Mouse (Mus musculus) macrophage (primary cell): Measurements from ENCODE around the gene Svs3b. TPM values are rescaled to one million over a fixed set of nuclear protein-coding genes. Genes with fewer than 3 reads are reported as not detected.
"Not testable (repeated sequence)": the region's sequence is repeated elsewhere in the genome, so short reads cannot be mapped to it uniquely, and the experiment has no call there.

Experiments used
- H3K27ac ChIP-seq: fragments of 350-480 bp; formaldehyde crosslinking; 2 replicates; pipeline ENCODE4 v1.9.0; 2021
- H3K36me3 ChIP-seq: fragments of 350-480 bp; formaldehyde crosslinking; 2 replicates; pipeline ENCODE4 v1.9.0; 2021; ENCODE audit errors: inconsistent target
- H3K4me3 ChIP-seq: fragments of 350-480 bp; formaldehyde crosslinking; 2 replicates; pipeline ENCODE4 v1.9.0; 2021; ENCODE audit errors: inconsistent target
- H3K79me2 ChIP-seq: fragments of 350-480 bp; formaldehyde crosslinking; 2 replicates; pipeline ENCODE4 v1.9.0; 2021; ENCODE audit errors: inconsistent target
- WGBS: methylation state at CpG from one replicate; pipeline ENCODE4 v1.1.7; 2026; ENCODE audit warnings: inconsistent platforms; ENCODE audit not compliant: missing documents; 5-methylcytosine and 5-hydroxymethylcytosine counted together
- polyA plus RNA-seq: library from polyadenylated mRNA; stranded (reverse); fragments of 250-400 nt; gene quantifications from 3 replicates; pipeline ENCODE4 v1.2.4, GENCODE M21; 2018; ENCODE audit warnings: inconsistent platforms
- total RNA-seq, 78 experiments: library from RNA; depleted of rRNA; stranded (reverse); fragments of 250-400 nt; gene quantifications; 1 replicate in 9 of 78; 2 replicates in 24 of 78; 3 replicates in 43 of 78; 4 replicates in 2 of 78; pipeline ENCODE4 v1.2.4; 2018; ENCODE audit warnings: inconsistent platforms in 56 of 78

The Svs3b gene
- total RNA-seq (2018; cell fraction: chromatin; rRNA removed) = not detected
- total RNA-seq (2018; cell fraction: cytosol; rRNA removed) = not detected
- not detected for total RNA-seq (2018; cell fraction: nucleus; rRNA removed)
- not detected in 3 replicates for polyA plus RNA-seq

- WGBS = 100% methylated on average over 1 of the region's 1 CpGs
- not testable (repeated sequence) for H3K4me3 ChIP-seq, H3K36me3 ChIP-seq, H3K79me2 ChIP-seq, H3K27ac ChIP-seq
Measured at GRCm38 (mm10) chr2:164256540-164256939, at the start of gene Svs3b. Gene Svs3b, minus strand, starts transcription at chr2:164256640.

DNA sequence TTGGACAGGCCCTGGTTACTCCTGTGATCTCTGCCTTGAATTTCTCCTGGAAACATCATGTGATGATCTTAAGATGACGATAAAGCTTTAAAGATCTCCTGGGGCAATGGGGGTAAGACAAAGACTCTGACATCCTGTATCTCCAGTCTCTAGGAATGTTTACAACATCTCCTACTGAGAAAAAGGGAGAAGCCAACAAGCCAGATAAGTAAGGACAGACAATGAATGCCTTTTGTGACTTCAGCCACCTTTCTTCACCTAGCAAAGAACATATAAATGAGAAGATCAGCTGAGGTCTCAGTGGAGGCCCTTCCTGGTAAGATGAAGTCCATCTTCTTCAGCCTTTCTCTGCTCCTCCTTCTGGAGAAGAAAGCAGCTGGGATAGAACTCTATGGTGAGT is 32.5 kb upstream of the Svs3b start, which contains the start of gene Svs3a:
Svs3a (plus strand) TSS at position 301 of the 400 bp plus-strand sequence.
- H3K79me2 ChIP-seq, H3K36me3 ChIP-seq, H3K4me3 ChIP-seq, H3K27ac ChIP-seq: not testable (repeated sequence)
- WGBS = 100% methylated on average over 1 of the region's 1 CpGs

GRCm38 (mm10) chr2:164278359-164278758 is 21.9 kb upstream of the Svs3b start, which contains the start of gene Svs4:
Gene Svs4, minus strand, starts transcription at chr2:164278459.
- 89% methylated on average over 4 of the region's 4 CpGs for WGBS
- Histone ChIP-seq H3K79me2 (no peaks in the 10 kb centered on the region), H3K36me3 (no peaks in the 10 kb centered on the region), H3K27ac (no peak within 1 kb of the TSS), H3K4me3 (no peak within 1 kb of the TSS)

- Histone ChIP-seq H3K79me2 (no peaks in the 10 kb centered on the region), H3K27ac (no peak within 1 kb of the TSS), H3K36me3 (no peaks in the 10 kb centered on the region), H3K4me3 (no peak within 1 kb of the TSS)
- WGBS = 92% methylated on average over 3 of the region's 3 CpGs
Measured at GRCm38 (mm10) chr2:164238366-164238765, 18.1 kb downstream of the Svs3b start, which contains the start of gene Svs2. Gene Svs2, minus strand, starts transcription at chr2:164238466.

- H3K36me3 ChIP-seq = no peaks in the 10 kb centered on the region
- H3K79me2 ChIP-seq = no peaks in the 10 kb centered on the region
- no peak overlapping the region for H3K27ac ChIP-seq
- WGBS = 95% methylated on average over 8 of the region's 8 CpGs
- H3K4me3 ChIP-seq = no peak overlapping the region
Measured at GRCm38 (mm10) chr2:164232671-164233070, 23.8 kb downstream of the Svs3b start.

DNA sequence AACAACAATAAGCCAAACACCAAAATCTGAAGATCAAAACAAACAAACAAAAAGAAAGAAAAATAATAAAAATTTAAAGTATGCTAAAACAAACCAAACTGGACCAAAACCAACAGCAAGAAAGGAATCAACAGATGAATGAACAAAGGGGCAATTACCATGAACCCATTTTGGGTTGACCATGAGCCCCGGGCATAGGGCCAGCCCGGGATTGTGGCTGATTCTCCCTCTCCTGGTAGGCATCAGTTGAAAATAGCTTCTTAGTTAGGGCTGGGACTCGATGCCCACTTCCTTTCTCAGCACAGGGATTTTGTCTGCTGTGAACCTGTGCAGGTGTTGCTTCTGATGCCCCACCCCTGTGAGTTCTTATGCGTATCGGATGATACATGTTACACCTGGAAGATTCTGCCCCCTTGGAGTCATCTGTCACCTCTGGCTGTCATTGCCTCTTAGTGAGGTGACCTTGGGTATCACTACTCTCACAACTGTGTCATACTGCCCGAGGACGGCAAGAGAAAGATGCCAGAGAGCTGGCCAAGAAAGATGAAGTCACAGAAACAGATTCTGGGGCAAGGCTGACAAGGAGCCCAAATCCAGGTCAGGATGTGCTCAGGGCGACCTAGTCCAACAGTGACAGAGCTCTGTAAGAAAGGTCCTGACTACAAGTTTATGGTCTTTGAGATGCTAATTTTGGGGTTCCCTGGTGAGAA is 27.9 kb downstream of the Svs3b start:
- Histone ChIP-seq H3K27ac (no peak overlapping the region), H3K36me3 (no peaks in the 10 kb centered on the region), H3K4me3 (no peak overlapping the region), H3K79me2 (no peaks in the 10 kb centered on the region)
- WGBS = 82% methylated on average over 8 of the region's 8 CpGs

- no peaks in the 10 kb centered on the region for H3K79me2 ChIP-seq
- no peaks in the 10 kb centered on the region for H3K36me3 ChIP-seq
- WGBS = 62% methylated on average over 11 of the region's 11 CpGs
- no peak within 1 kb of the TSS for H3K27ac ChIP-seq
- no peak within 1 kb of the TSS for H3K4me3 ChIP-seq
Measured at GRCm38 (mm10) chr2:164221522-164221921, 34.9 kb downstream of the Svs3b start, which contains the start of gene Wfdc15b. Gene Wfdc15b, minus strand, starts transcription at chr2:164221660.

- WGBS = 91% methylated on average over 9 of the region's 9 CpGs
- no peaks in the 10 kb centered on the region for H3K36me3 ChIP-seq
Measured at GRCm38 (mm10) chr2:164219295-164219694, 37.1 kb downstream of the Svs3b start.

DNA sequence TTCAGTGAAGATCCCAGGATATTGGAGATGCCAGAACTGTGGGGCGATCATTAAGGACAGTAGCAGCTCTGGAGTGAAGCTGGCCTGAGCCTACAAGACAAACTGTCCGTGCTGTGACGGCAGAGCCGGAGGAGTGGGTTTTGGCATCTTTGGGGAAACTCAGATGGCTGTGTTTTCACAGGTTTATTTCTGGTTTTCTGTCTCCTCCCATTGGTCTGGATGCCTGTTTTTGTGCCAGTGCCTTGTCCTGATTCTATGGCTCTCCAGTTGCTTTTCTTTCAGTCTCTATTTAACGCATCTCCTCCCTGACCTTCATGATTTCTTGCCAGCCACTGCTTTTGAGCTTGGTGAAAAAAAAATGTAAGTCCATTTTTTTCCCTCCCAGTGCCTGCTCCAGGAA is 43.7 kb downstream of the Svs3b start:
- Histone ChIP-seq H3K79me2 (no peaks in the 10 kb centered on the region), H3K27ac (no peak overlapping the region), H3K36me3 (no peaks in the 10 kb centered on the region), H3K4me3 (no peak overlapping the region)
- 85% methylated on average over 5 of the region's 5 CpGs for WGBS

More at GRCm38 (mm10) chr2:164219295-164219694, 37.1 kb downstream of the Svs3b start:
- H3K79me2 ChIP-seq = no peaks in the 10 kb centered on the region
- H3K4me3 ChIP-seq = no peak overlapping the region
- no peak overlapping the region for H3K27ac ChIP-seq

DNA sequence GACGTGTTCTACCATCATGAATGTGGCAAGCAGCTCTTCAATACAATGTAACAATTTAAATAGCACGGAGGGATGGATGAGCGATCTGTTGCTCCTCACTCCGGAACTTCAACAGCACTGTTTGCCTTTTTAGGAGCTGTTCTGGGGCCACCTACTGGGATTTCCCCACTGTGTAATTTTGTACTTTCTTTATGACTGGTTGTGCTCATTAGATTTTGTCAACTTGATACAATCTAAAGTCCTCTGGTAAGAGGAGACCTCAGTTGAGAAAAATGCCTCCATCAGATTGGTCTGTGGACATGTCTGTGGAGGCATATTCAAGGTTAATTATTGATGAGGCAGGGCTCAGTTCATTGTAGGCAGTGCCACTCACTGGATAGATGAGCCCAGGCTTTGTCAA is 45.5 kb downstream of the Svs3b start:
- 96% methylated on average over 4 of the region's 4 CpGs for WGBS
- Histone ChIP-seq H3K79me2 (no peaks in the 10 kb centered on the region), H3K36me3 (no peaks in the 10 kb centered on the region), H3K27ac (no peak overlapping the region), H3K4me3 (no peak overlapping the region)

DNA sequence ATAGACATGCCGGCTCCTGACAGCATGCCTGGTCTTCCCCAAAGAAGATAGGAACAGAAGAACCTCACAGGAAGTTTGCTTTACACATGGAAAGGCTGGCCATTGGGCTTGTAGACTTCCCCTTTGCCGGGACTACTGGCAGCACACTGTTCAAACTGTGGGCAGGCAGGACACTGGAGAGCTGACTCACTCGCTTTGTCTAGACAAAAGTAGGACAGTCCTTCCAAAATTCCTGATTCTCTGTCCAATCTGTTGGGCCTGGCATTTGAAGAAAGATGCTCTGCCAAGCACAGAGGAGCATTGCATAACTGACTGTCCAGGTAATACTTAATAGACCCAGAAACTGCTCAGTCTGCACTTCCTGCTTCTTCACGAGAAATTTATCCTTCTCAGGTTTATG is 49.8 kb downstream of the Svs3b start:
- H3K27ac ChIP-seq = no peak overlapping the region
- H3K4me3 ChIP-seq = no peak overlapping the region
- no peaks in the 10 kb centered on the region for H3K36me3 ChIP-seq
- WGBS = 55% methylated on average over 4 of the region's 4 CpGs
- no peaks in the 10 kb centered on the region for H3K79me2 ChIP-seq

DNA sequence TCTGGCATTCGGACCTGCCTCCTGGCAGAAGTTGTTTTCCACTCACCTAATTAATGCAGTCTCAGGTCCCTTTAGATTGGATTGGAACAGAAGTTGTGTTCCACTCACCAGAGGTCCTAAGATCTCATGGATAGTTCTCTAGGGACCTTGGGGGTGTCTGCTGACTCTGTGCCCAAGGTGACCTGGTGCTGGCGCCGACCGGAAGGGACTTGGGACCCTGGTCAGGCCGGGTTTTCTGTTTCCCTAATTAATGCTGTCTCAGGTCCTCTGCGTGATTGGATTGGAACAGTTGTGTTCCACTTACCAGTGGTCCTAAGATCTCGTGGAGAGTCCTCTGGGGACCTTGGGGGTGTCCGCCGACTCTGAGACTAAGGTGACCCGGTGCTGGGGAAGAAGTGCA is 50.4 kb downstream of the Svs3b start:
- H3K79me2 ChIP-seq, H3K4me3 ChIP-seq, H3K27ac ChIP-seq, H3K36me3 ChIP-seq: not testable (repeated sequence)
- WGBS = 95% methylated on average over 10 of the region's 10 CpGs

Other genes with a start within 250 kb of the Svs3b start
- gene Pabpc1l, start 231.2 kb downstream of the Svs3b start, polyA plus RNA-seq = not detected in 3 replicates
- 55.4 to 80.1 TPM (median 68.0 TPM) in 3 replicates for gene Stk4, start 186.3 kb downstream of the Svs3b start, polyA plus RNA-seq
- 35.0 to 41.7 TPM (median 39.3 TPM) in 3 replicates for gene Tomm34, start 185.5 kb downstream of the Svs3b start, polyA plus RNA-seq
- gene Kcns1, start 85.5 kb downstream of the Svs3b start, polyA plus RNA-seq = not detected in 3 replicates
- gene Wfdc5, start 73.9 kb downstream of the Svs3b start, polyA plus RNA-seq = not detected in 3 replicates
- not detected in 3 replicates for gene Wfdc12, start 66.0 kb downstream of the Svs3b start, polyA plus RNA-seq
- gene Wfdc15a, start 56.5 kb downstream of the Svs3b start, polyA plus RNA-seq = not detected in 3 replicates
- not detected in 3 replicates for gene Wfdc15b, start 35.0 kb downstream of the Svs3b start, polyA plus RNA-seq
- gene Svs2, start 18.2 kb downstream of the Svs3b start, polyA plus RNA-seq = not detected in 3 replicates
- gene Svs4, start 21.8 kb upstream of the Svs3b start, polyA plus RNA-seq = not detected in 3 replicates
- gene Svs3a, start 32.6 kb upstream of the Svs3b start, polyA plus RNA-seq = not detected in 3 replicates
- not detected in 3 replicates for gene Svs6, start 60.1 kb upstream of the Svs3b start, polyA plus RNA-seq
- not detected in 3 replicates for gene Svs5, start 76.1 kb upstream of the Svs3b start, polyA plus RNA-seq
- gene Slpi, start 132.5 kb upstream of the Svs3b start, polyA plus RNA-seq = 0.24 to 1.3 TPM (median 0.90 TPM) in 3 replicates
- gene Rbpjl, start 146.5 kb upstream of the Svs3b start, polyA plus RNA-seq = not detected in 3 replicates
- gene Matn4, start 148.5 kb upstream of the Svs3b start, polyA plus RNA-seq = not detected in 3 replicates
- 114 to 215 TPM (median 133 TPM) in 3 replicates for gene Sdc4, start 187.2 kb upstream of the Svs3b start, polyA plus RNA-seq
- gene Sys1, start 200.3 kb upstream of the Svs3b start, polyA plus RNA-seq = 6.9 to 30.0 TPM (median 27.8 TPM) in 3 replicates
- 0.30 TPM in 1 of 3 replicates, not detected in the others for gene Gm20458, start 204.3 kb upstream of the Svs3b start, polyA plus RNA-seq
- gene Trp53tg5, start 217.1 kb upstream of the Svs3b start, polyA plus RNA-seq = not detected in 3 replicates
- gene Dbndd2, start 229.5 kb upstream of the Svs3b start, polyA plus RNA-seq = 13.0 to 46.6 TPM (median 28.5 TPM) in 3 replicates
- 58.4 to 92.7 TPM (median 64.5 TPM) in 3 replicates for gene Pigt, start 240.9 kb upstream of the Svs3b start, polyA plus RNA-seq